Mouse (Mus musculus) E14TG2a.4 (cell line): ENCODE results near the gene 1700080O16Rik.

ENCODE experiments used
- CTCF ChIP-seq: conservative IDR thresholded peaks from 2 replicates; pipeline ENCODE4 v1.5.1; 2014; ENCODE audit warnings: low read length
- NANOG ChIP-seq: IDR thresholded peaks from 2 replicates; pipeline ENCODE4 v1.6.1; 2014; ENCODE audit warnings: borderline replicate concordance, low read length, mixed read lengths
- POU5F1 ChIP-seq: IDR thresholded peaks from 2 replicates; pipeline ENCODE4 v1.6.1; 2014; ENCODE audit warnings: low read length, borderline replicate concordance

- TF ChIP-seq CTCF (no peak), POU5F1 (no peak), NANOG (no peak)
Measured at GRCm38 (mm10) chrX:51974618-51975017, 2.0 kb upstream of the 1700080O16Rik start.
